12 mouse cellular contexts compared by ENCODE assay signal in the genomic region with DNA sequence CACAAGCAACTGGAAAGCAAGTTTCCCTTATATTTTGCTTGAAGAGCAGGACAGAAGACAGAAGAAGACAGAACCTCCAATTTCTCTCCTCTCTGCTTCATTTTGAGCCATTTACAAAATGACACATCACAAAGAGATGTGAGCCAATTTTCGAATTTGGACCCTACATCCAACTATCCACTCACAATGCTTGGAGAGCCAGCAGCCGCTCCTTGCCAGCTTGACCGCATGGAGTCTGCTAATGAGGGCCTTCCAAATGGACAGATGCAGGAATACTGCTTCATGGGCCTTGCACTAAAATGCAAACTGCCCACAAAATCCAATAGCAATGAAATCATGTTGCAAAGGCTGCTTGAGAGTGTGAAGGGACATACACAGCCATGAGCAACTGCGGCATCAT.
"Had no signal": no experiment of that assay in that cellular context is flagged by ENCODE, and none has a peak within 500 bp of the region (broad histone marks: within the 10 kb centered on the region; RNA-seq: fewer than 3 reads in every experiment).

No protein-coding gene starts in this region.

- H3K36me3 ChIP-seq: limb, embryonic 12.5 days; liver, embryonic 13.5 days; midbrain, embryonic 13.5 days; neural tube, embryonic 12.5 days had no signal

- DNase-seq: kidney, adult 8-10 months; kidney, postnatal 10 days; liver; liver, embryonic 13.5 days; liver, postnatal 0 days; thymus, postnatal 4 days had no signal

- H3K9ac ChIP-seq: limb, embryonic 12.5 days; liver, embryonic 13.5 days; liver, postnatal 0 days; midbrain, embryonic 13.5 days; neural tube, embryonic 12.5 days had no signal

- H3K4me3 ChIP-seq: left cerebral cortex, adult 2 months; limb, embryonic 12.5 days; liver, embryonic 13.5 days; midbrain, embryonic 13.5 days; myocyte; neural tube, embryonic 12.5 days had no signal

- H3K4me1 ChIP-seq: limb, embryonic 12.5 days; liver, embryonic 13.5 days; midbrain, embryonic 13.5 days; neural tube, embryonic 12.5 days had no signal

- H3K27ac ChIP-seq: left cerebral cortex, adult 2 months; limb, embryonic 12.5 days; liver, embryonic 13.5 days; midbrain, embryonic 13.5 days; neural tube, embryonic 12.5 days; stomach, postnatal 0 days had no signal

- H3K27me3 ChIP-seq: limb, embryonic 12.5 days; liver, embryonic 13.5 days; midbrain, embryonic 13.5 days; neural tube, embryonic 12.5 days had no signal

- H3K9me3 ChIP-seq: limb, embryonic 12.5 days; liver, embryonic 13.5 days; midbrain, embryonic 13.5 days; neural tube, embryonic 12.5 days had no signal

- H3K4me2 ChIP-seq: limb, embryonic 12.5 days; liver, embryonic 13.5 days; midbrain, embryonic 13.5 days; neural tube, embryonic 12.5 days had no signal

- ATAC-seq: liver, postnatal 0 days; midbrain, embryonic 13.5 days had no signal
